Mouse (Mus musculus) midbrain, embryonic 12.5 days (tissue): ENCODE measurements around the gene Fabp2. TPM values are rescaled to one million over a fixed set of nuclear protein-coding genes. Genes with fewer than 3 reads are reported as not detected.

Source experiments
- ATAC-seq: fragments of 200-750 bp; cut with Nextera tagmentation; 2 replicates; pipeline ENCODE4 v1.8.0; 2017; ENCODE audit warnings: low read depth, moderate TSS enrichment, moderate library complexity; ENCODE audit not compliant: low FRiP score
- H3K27ac ChIP-seq: fragments of 300-500 bp; sonication (generic); replicated peaks from 2 replicates; pipeline ENCODE4 v1.5.1; 2016; ENCODE audit warnings: mild to moderate bottlenecking
- H3K27me3 ChIP-seq: fragments of 300-500 bp; sonication (generic); 2 replicates; pipeline ENCODE4 v1.6.1; 2016; ENCODE audit warnings: mild to moderate bottlenecking
- H3K36me3 ChIP-seq: fragments of 300-500 bp; sonication (generic); 2 replicates; pipeline ENCODE4 v1.6.1; 2016
- H3K4me1 ChIP-seq: fragments of 300-500 bp; sonication (generic); 2 replicates; pipeline ENCODE4 v1.6.1; 2016
- H3K4me2 ChIP-seq: fragments of 300-500 bp; sonication (generic); replicated peaks from 2 replicates; pipeline ENCODE4 v1.6.1; 2016; ENCODE audit warnings: mild to moderate bottlenecking, moderate library complexity
- H3K4me3 ChIP-seq: fragments of 300-500 bp; sonication (generic); 2 replicates; pipeline ENCODE4 v1.5.1; 2016; ENCODE audit warnings: mild to moderate bottlenecking
- H3K9ac ChIP-seq: fragments of 300-500 bp; sonication (generic); replicated peaks from 2 replicates; pipeline ENCODE4 v1.6.1; 2016; ENCODE audit warnings: mild to moderate bottlenecking, moderate library complexity
- H3K9me3 ChIP-seq: fragments of 300-500 bp; sonication (generic); 2 replicates; pipeline ENCODE4 v1.6.1; 2016; ENCODE audit warnings: mild to moderate bottlenecking
- WGBS: fragments of 180-500 bp; shearing (Covaris S2); methylation state at CpG from one replicate; pipeline ENCODE4 v1.1.7; 2016; 5-methylcytosine and 5-hydroxymethylcytosine counted together
- polyA plus RNA-seq: library from polyadenylated mRNA; unstranded; fragments of >200 nt; fragmentation: Nextera tagmentation; extraction: Ambion mirVana; gene quantifications from 2 replicates; pipeline ENCODE4 v1.2.1, GENCODE M21; 2016

Fabp2 gene
- polyA plus RNA-seq, 1 experiment from 2014 or later: not detected

- Histone ChIP-seq H3K9ac (no peak overlapping the region), H3K36me3 (no peaks in the 10 kb centered on the region), H3K27me3 (no peaks in the 10 kb centered on the region), H3K4me3 (no peak overlapping the region), H3K4me2 (no peak overlapping the region), H3K9me3 (no peaks in the 10 kb centered on the region), H3K4me1 (no peaks in the 10 kb centered on the region), H3K27ac (no peak overlapping the region)
- 84% methylated on average over 4 of the region's 4 CpGs for WGBS
- ATAC-seq: no peak
Observed at GRCm38 (mm10) chr3:122887505-122888301, 7.2 kb upstream of the Fabp2 start.

DNA sequence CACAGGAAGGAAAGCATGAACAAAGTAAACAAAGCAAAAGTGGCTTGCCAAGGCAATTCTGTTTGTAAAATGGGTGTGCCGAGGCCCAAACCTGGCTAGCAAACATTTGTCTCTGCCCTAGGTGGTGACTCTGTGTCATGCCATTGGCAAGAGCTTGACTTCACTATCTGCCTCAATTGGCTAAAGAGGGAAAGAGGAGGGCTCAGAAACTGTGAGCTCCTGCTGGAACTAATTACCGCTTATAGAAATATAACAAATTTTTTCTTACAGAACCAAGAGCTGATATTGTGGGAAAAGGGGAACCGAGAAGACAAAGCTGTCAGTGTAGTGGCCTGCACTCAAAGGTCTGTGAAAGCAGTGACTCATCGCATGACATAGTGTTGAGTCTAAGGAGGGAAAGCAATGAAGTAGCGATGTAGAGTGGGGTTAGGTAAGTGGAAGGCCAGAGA is 6.5 kb upstream of the Fabp2 start:
- no peak for ATAC-seq
- Histone ChIP-seq H3K4me2 (no peak overlapping the region), H3K4me3 (no peak overlapping the region), H3K9me3 (no peaks in the 10 kb centered on the region), H3K9ac (no peak overlapping the region), H3K4me1 (no peaks in the 10 kb centered on the region), H3K36me3 (no peaks in the 10 kb centered on the region), H3K27me3 (no peaks in the 10 kb centered on the region), H3K27ac (no peak overlapping the region)
- WGBS: 90% methylated on average over 5 of the region's 5 CpGs

GRCm38 (mm10) chr3:122895189-122895731 is 388 bp downstream of the Fabp2 start:
- H3K9me3 ChIP-seq: no peaks in the 10 kb centered on the region
- no peak for ATAC-seq

GRCm38 (mm10) chr3:122898254-122898653 is 3.4 kb downstream of the Fabp2 start:
- Histone ChIP-seq H3K9ac (no peak overlapping the region), H3K4me1 (no peaks in the 10 kb centered on the region), H3K4me2 (no peak overlapping the region), H3K27me3 (no peaks in the 10 kb centered on the region), H3K36me3 (no peaks in the 10 kb centered on the region), H3K9me3 (no peaks in the 10 kb centered on the region), H3K4me3 (no peak overlapping the region), H3K27ac (no peak overlapping the region)
- 69% methylated on average over 6 of the region's 6 CpGs for WGBS
- no peak for ATAC-seq

More at GRCm38 (mm10) chr3:122895189-122895731, 388 bp downstream of the Fabp2 start:
- no peaks in the 10 kb centered on the region for H3K27me3 ChIP-seq
- no peak overlapping the region for H3K4me3 ChIP-seq
- H3K4me2 ChIP-seq: no peak overlapping the region
- H3K27ac ChIP-seq: no peak overlapping the region
- 90% methylated on average over 11 of the region's 11 CpGs for WGBS
- no peaks in the 10 kb centered on the region for H3K36me3 ChIP-seq
- no peak overlapping the region for H3K9ac ChIP-seq
- no peaks in the 10 kb centered on the region for H3K4me1 ChIP-seq

GRCm38 (mm10) chr3:122903746-122904433 is 9.0 kb downstream of the Fabp2 start:
- Histone ChIP-seq H3K27ac (no peak overlapping the region), H3K4me3 (no peak overlapping the region), H3K4me1 (no peaks in the 10 kb centered on the region), H3K9me3 (no peaks in the 10 kb centered on the region), H3K4me2 (no peak overlapping the region), H3K36me3 (no peaks in the 10 kb centered on the region), H3K27me3 (no peaks in the 10 kb centered on the region), H3K9ac (no peak overlapping the region)
- peak; percentile 80 for ATAC-seq
- WGBS: 46% methylated on average over 12 of the region's 12 CpGs

DNA sequence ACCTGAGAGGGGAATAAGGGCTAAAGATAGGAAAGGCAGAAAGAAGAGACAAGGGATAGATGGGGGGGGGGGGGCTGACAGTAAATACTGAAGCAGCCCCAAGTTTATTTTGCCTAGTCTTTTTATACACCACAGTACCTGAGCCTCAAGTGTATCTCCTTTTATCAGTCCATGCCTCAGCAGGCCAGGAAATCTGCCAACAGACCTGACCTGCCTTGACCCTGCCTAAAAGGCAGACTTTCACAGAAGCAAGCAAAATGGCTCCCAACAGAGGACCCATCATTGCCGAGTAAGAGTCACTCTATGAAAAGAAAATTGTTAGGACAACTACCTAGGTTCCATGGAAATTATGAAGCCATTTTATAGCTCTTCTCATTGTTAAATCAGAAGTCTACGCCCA is 13.0 kb downstream of the Fabp2 start:
- Histone ChIP-seq H3K36me3 (no peaks in the 10 kb centered on the region), H3K4me1 (no peaks in the 10 kb centered on the region), H3K27me3 (no peaks in the 10 kb centered on the region), H3K4me3 (no peak overlapping the region), H3K9ac (no peak overlapping the region), H3K4me2 (no peak overlapping the region), H3K9me3 (no peaks in the 10 kb centered on the region), H3K27ac (no peak overlapping the region)
- ATAC-seq: no peak
- 82% methylated on average over 2 of the region's 2 CpGs for WGBS

GRCm38 (mm10) chr3:122915493-122915892 is 20.6 kb downstream of the Fabp2 start:
- no peaks in the 10 kb centered on the region for H3K4me1 ChIP-seq
- no peak overlapping the region for H3K27ac ChIP-seq
- no peaks in the 10 kb centered on the region for H3K36me3 ChIP-seq
- no peak for ATAC-seq
- no peak overlapping the region for H3K9ac ChIP-seq
- H3K4me3 ChIP-seq: no peak overlapping the region
- H3K9me3 ChIP-seq: no peaks in the 10 kb centered on the region
- 87% methylated on average over 5 of the region's 5 CpGs for WGBS
- no peak overlapping the region for H3K4me2 ChIP-seq
- H3K27me3 ChIP-seq: no peaks in the 10 kb centered on the region

GRCm38 (mm10) chr3:122916191-122916680 is 21.4 kb downstream of the Fabp2 start:
- no peaks in the 10 kb centered on the region for H3K36me3 ChIP-seq
- H3K4me1 ChIP-seq: no peaks in the 10 kb centered on the region
- no peak overlapping the region for H3K4me3 ChIP-seq
- 89% methylated on average over 6 of the region's 6 CpGs for WGBS
- no peak for ATAC-seq
- no peaks in the 10 kb centered on the region for H3K27me3 ChIP-seq
- H3K9ac ChIP-seq: no peak overlapping the region
- no peaks in the 10 kb centered on the region for H3K9me3 ChIP-seq
- no peak overlapping the region for H3K4me2 ChIP-seq
- no peak overlapping the region for H3K27ac ChIP-seq

GRCm38 (mm10) chr3:122918672-122919071 is 23.8 kb downstream of the Fabp2 start:
- Histone ChIP-seq H3K27ac (no peak overlapping the region), H3K4me3 (no peak overlapping the region), H3K4me1 (no peaks in the 10 kb centered on the region), H3K9me3 (no peaks in the 10 kb centered on the region), H3K4me2 (no peak overlapping the region), H3K9ac (no peak overlapping the region), H3K27me3 (no peaks in the 10 kb centered on the region), H3K36me3 (no peaks in the 10 kb centered on the region)
- 64% methylated on average over 2 of the region's 2 CpGs for WGBS
- ATAC-seq: no peak

GRCm38 (mm10) chr3:122919260-122919659 is 24.4 kb downstream of the Fabp2 start, which contains the start of gene Gm10959:
Gm10959 (minus strand) TSS chr3:122919360.
- Histone ChIP-seq H3K27me3 (no peaks in the 10 kb centered on the region), H3K9me3 (no peaks in the 10 kb centered on the region), H3K4me2 (no peak within 1 kb of the TSS), H3K4me1 (no peaks in the 10 kb centered on the region), H3K36me3 (no peaks in the 10 kb centered on the region), H3K4me3 (no peak within 1 kb of the TSS), H3K9ac (no peak within 1 kb of the TSS), H3K27ac (no peak within 1 kb of the TSS)
- WGBS: 77% methylated on average over 8 of the region's 8 CpGs
- no peak for ATAC-seq

GRCm38 (mm10) chr3:122920572-122921435 is 25.9 kb downstream of the Fabp2 start:
- 65% methylated on average over 8 of the region's 8 CpGs for WGBS
- no peak for ATAC-seq

More at GRCm38 (mm10) chr3:122920572-122921435, 25.9 kb downstream of the Fabp2 start:
- Histone ChIP-seq H3K36me3 (no peaks in the 10 kb centered on the region), H3K9me3 (no peaks in the 10 kb centered on the region), H3K9ac (no peak overlapping the region), H3K4me3 (no peak overlapping the region), H3K4me1 (peaks cover 5% of the 10 kb centered on the region; the same call in 1 of the 2 replicates), H3K27me3 (no peaks in the 10 kb centered on the region), H3K27ac (no peak overlapping the region), H3K4me2 (no peak overlapping the region)
